25 mouse cellular contexts compared by ENCODE assay signal in the genomic region with DNA sequence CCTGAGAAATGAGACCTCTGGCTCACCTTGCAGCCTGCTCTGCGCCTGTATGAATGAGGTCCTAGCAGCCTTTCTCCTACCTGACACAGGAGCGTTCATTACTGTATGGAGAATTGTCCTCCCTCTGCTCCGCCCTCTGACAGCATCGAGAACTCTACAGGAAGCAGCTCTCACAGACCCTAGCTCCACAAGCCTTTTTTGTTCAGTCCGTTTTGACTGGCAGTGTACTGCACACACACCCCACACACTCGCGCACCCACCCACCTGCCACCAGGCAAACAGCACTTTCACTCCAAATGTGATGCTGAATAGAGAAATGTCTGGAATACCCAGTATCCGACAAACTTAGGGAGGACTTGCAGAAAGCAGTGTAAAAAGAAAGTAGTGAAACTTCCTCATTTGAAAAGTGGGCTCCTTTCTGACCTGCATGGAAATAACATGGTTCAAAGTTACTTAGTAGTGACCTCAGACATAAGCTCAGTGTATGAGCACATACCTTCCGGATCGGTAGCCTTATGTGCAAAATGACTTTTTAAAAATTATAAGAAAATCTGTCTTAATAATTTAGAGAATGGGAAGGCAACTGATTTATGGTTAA.
A peak's percentile ranks its signal among the peaks of the same experiment; 100 is the strongest.
DNase-seq lines count a peak whose midpoint lies in the region; ATAC-seq and TF ChIP-seq lines count a peak whose summit lies in the region.
"Had no signal": no experiment of that assay in that cellular context is flagged by ENCODE, and none has a peak within 500 bp of the region (broad histone marks: within the 10 kb centered on the region; RNA-seq: fewer than 3 reads in every experiment).

No protein-coding gene starts in this region.

- ATAC-seq in megakaryocyte progenitor cell, adult 5-6 weeks (replicated peaks; ENCODE audit: poor library complexity), result peak; percentile 39; the same call in 1 of the 2 replicates
- no peak for ATAC-seq in forebrain, postnatal 0 days
- ATAC-seq: activated CD4-positive, CD25-positive, alpha-beta regulatory T cell, adult 4 months; intestine, embryonic 16.5 days; liver, embryonic 12.5 days had no signal

- no peak overlapping the region for H3K27ac ChIP-seq in bone marrow macrophage, adult 2 months (ENCODE audit: insufficient read depth, low read depth, low read length)
- H3K27ac ChIP-seq in forebrain, postnatal 0 days (ENCODE audit: low read depth, low read length), result no peak overlapping the region
- H3K27ac ChIP-seq: embryonic facial prominence, embryonic 15.5 days; heart, adult 2 months; hindbrain, embryonic 15.5 days; liver, embryonic 12.5 days; midbrain, embryonic 10.5 days; neural tube, embryonic 13.5 days; stomach, postnatal 0 days had no signal

- H3K36me3 ChIP-seq in forebrain, postnatal 0 days (ENCODE audit: insufficient read depth), result no peaks in the 10 kb centered on the region
- H3K36me3 ChIP-seq: embryonic facial prominence, embryonic 15.5 days; hindbrain, embryonic 15.5 days; liver, embryonic 12.5 days; midbrain, embryonic 10.5 days; neural tube, embryonic 13.5 days had no signal

- no peak overlapping the region for H3K4me2 ChIP-seq in forebrain, postnatal 0 days (ENCODE audit: low read depth)
- H3K4me2 ChIP-seq: embryonic facial prominence, embryonic 15.5 days; hindbrain, embryonic 15.5 days; liver, embryonic 12.5 days; lung, embryonic 14.5 days; neural tube, embryonic 13.5 days had no signal

- TF ChIP-seq CTCF in bone marrow macrophage, adult 2 months (IDR thresholded peaks at IDR 0.05; ENCODE audit: low read depth, low read length), result no peak
- no peak for TF ChIP-seq CTCF in forebrain, postnatal 0 days (IDR thresholded peaks at IDR 0.05; ENCODE audit: low read depth)

- peak; percentile 18 for DNase-seq in layer of hippocampus, adult 9-11 months
- no peak for DNase-seq in layer of hippocampus, adult 9-10 months (ENCODE audit: low spot score)
- DNase-seq in right cerebral cortex, adult 18-20 months, result peak; percentile 44
- DNase-seq in right cerebral cortex, postnatal 14 days, result no peak
- DNase-seq in forebrain, postnatal 0 days, result no peak
- DNase-seq in thymus, postnatal 0 days (ENCODE audit: low spot score), result no peak
- DNase-seq: adrenal gland, postnatal 10 days; B cell, adult 2 months; cerebellum, adult 11-12 months; gastrocnemius, postnatal 14 days; heart, adult 2 months; heart, postnatal 36 days; lung, embryonic 14.5 days; lung, postnatal 36 days; thymus, postnatal 14 days had no signal

- no peaks in the 10 kb centered on the region for H3K4me1 ChIP-seq in bone marrow macrophage, adult 2 months (ENCODE audit: control insufficient read depth, insufficient read depth, low read length)
- no peaks in the 10 kb centered on the region for H3K4me1 ChIP-seq in forebrain, postnatal 0 days (ENCODE audit: insufficient read depth)
- H3K4me1 ChIP-seq: embryonic facial prominence, embryonic 15.5 days; hindbrain, embryonic 15.5 days; liver, embryonic 12.5 days; midbrain, embryonic 10.5 days; neural tube, embryonic 13.5 days had no signal

- WGBS in forebrain, postnatal 0 days, result 64% methylated on average over 10 of the region's 10 CpGs

- H3K27me3 ChIP-seq in forebrain, postnatal 0 days (ENCODE audit: insufficient read depth, low read length), result no peaks in the 10 kb centered on the region
- H3K27me3 ChIP-seq: embryonic facial prominence, embryonic 15.5 days; hindbrain, embryonic 15.5 days; liver, embryonic 12.5 days; neural tube, embryonic 13.5 days had no signal

- H3K4me3 ChIP-seq in bone marrow macrophage, adult 2 months (ENCODE audit: insufficient read depth, low read length), result peak overlapping the region; percentile 28
- H3K4me3 ChIP-seq in forebrain, postnatal 0 days (ENCODE audit: low read depth, low read length), result no peak overlapping the region
- H3K4me3 ChIP-seq: embryonic facial prominence, embryonic 15.5 days; heart, adult 2 months; hindbrain, embryonic 15.5 days; liver, embryonic 12.5 days; midbrain, embryonic 10.5 days; neural tube, embryonic 13.5 days had no signal

- TF ChIP-seq POLR2A in bone marrow macrophage, adult 2 months (IDR thresholded peaks at IDR 0.05; ENCODE audit: borderline replicate concordance, low read depth, low read length), result no peak

- H3K9me3 ChIP-seq in forebrain, postnatal 0 days (ENCODE audit: low read length), result no peaks in the 10 kb centered on the region
- H3K9me3 ChIP-seq: embryonic facial prominence, embryonic 15.5 days; hindbrain, embryonic 15.5 days; liver, embryonic 12.5 days; midbrain, embryonic 10.5 days; neural tube, embryonic 13.5 days had no signal

- H3K9ac ChIP-seq in forebrain, postnatal 0 days, result no peak overlapping the region
- H3K9ac ChIP-seq: embryonic facial prominence, embryonic 15.5 days; hindbrain, embryonic 15.5 days; liver, embryonic 12.5 days; lung, embryonic 14.5 days; neural tube, embryonic 13.5 days had no signal

Comparison
In these comparisons a context has a peak if more than half of its experiments do, and no peak if none do; other contexts are left out.
1. DNase-seq: peak in layer of hippocampus, adult 9-11 months (single experiment) and right cerebral cortex, adult 18-20 months (single experiment); none in layer of hippocampus, adult 9-10 months (single experiment), right cerebral cortex, postnatal 14 days (single experiment), forebrain, postnatal 0 days (single experiment) and thymus, postnatal 0 days (single experiment).